Mouse (Mus musculus) mature B cell (primary cell): ENCODE data around the gene Ccr1l1.
"Not testable (repeated sequence)": the region's sequence is repeated elsewhere in the genome, so short reads cannot be mapped to it uniquely, and the experiment has no call there.

Source experiments
- in situ Hi-C: fragments of 300-500 bp; cut with MboI; formaldehyde crosslinking; loops from 2 replicates; pipeline ENCODE4 v1.14.3; 2019

Gene Ccr1l1

DNA sequence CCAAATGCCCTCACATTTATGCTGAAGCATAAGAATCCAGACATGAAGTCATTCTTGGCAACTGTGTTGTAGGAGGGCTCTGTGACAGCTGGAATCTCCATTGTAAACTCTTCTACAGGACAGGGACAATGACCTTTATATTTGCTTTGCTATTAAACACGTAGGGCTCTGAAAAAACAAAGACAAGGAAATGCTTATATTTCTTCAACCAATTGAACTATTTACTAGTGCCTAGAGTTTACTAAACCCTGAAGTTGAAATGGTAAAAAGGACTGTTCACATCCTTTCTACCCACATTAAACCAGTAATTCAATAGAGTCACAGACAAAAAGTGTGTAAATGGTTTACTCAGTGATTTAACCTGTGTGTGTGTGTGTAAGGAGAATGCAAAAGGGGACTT is at the start of gene Ccr1l1:
Gene Ccr1l1, minus strand, starts transcription at position 101 of the 400 bp plus-strand sequence.
- in situ Hi-C loops, result no loop called here

DNA sequence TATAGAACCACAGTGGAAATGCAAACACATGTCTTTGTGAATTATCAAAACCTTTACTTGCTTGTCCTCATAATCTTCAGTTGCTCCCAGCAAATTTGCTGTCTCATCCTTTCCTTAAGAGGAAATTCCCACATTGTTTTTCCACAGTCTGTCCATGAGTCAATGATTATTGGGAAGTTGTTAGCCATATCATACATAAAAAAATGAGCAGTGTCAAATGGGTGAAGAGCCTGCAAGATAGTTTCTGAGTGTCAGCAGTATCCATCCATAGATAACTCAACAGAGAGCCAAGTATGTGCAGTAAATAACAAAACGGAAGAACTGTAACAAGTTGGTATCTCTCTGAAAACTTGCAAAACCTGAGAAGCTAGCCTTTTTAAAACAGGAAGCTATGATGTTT is 43.5 kb upstream of the Ccr1l1 start, which contains the start of gene Ccr3:
Gene Ccr3, plus strand, starts transcription at position 301 of the 400 bp plus-strand sequence.
- in situ Hi-C loops, result no loop called here

DNA sequence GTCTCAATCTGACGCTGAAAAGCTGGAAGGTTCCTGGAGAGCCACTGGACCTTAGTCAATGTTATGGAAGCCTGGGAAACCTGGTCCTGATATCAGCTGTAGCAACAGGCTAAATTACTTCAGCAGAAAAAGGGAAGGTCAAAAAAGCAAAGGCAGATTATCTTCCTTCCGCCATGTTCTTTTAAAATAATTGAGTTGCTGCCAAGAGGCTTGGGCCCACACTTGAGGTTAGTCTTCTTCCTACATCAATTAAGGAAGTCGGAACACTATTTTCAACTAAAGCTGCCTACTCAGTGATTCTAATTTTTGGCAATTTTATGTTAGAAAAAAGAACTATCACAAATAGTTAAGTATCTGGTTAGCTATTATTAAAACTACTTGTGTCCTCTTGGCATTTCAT is 41.7 kb upstream of the Ccr1l1 start:
- in situ Hi-C loops, result no loop called here

DNA sequence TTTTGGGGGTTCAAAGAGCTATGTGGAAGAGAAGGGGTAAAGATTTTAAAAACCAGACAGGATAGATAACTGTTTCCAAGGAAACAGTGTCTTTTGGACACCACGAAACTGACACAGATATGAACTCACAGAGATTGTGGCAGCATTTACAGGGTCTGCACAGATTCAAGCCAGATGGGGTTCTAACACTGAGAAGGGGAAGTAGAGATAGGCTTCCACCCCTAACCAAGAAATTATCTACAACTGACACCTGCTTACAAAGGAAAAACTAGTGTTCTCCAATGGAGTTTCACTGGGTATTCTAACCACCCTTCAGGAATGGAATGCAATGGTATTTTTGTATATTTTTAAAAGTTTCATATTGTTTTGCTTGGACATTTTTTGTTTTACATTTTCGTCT is 37.8 kb upstream of the Ccr1l1 start:
- in situ Hi-C loops, result no loop called here

DNA sequence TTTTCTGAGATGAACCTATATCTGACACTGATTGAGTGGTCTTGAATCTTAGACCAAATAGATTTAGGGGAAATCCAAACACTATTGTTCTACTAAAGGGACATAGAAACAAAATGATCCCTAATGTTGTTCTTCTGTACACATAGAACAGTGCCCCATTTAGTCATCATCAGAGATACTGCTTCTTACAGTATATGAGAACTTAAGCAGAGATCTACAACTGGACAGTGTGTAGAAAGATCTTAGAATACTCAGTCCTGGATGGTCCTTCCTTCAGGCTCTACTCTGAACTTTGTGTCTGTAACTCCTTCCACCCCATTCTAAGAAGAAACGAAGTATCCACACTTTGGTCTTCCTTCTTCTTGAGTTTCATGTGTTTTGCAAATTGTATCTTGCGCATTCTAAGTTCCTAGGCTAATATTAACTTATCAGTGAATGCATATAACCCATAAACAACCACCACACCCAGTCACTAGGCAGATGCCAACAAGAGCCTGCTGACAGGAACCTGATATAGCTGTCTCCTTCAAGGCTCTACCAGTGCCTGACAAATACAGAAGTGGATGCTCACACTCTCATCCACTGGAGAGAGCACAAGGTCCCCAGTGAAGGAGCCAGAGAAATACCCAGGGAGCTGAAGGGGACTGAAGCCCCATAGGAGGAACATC is 36.9 kb upstream of the Ccr1l1 start:
- in situ Hi-C loops, result no loop called here

DNA sequence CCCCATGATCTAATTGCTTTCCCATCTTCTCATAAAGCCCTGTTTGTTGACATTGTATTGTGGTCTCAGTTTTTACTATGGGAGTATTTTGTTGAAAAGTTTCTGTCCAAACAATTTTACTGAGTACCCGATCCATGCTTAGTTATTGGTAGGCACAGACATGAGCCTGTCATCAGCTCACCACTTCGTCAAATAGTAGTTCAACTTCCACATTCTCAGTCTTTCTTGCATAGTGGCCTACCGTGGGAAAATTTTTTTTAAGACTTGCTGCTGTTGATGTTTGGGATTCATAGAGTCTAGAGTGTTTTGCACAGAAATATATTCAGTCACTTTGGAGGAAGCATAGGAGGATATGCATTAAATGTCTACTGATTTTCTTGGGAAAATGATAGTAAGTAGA is 35.1 kb upstream of the Ccr1l1 start:
- in situ Hi-C loops, result no loop called here

DNA sequence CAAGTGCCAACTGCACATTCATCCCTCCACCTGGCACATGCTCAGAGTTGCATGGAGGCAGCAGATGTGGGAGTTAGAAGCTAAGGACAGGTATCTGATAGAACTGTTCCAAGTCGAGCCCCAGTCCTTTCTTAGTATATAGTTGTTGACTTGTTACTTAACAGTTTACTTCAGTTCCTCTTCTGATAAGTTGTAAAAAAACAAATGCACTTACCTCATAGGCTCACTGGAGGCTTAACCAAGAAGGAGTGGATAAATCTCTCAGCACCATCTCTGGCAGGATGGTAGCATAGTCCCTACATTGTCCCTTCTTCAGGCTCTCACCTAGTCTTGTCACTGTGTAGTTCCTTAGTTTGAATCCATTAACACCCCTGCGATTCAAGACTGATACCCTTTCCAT is 34.5 kb upstream of the Ccr1l1 start:
- in situ Hi-C loops, result no loop called here

DNA sequence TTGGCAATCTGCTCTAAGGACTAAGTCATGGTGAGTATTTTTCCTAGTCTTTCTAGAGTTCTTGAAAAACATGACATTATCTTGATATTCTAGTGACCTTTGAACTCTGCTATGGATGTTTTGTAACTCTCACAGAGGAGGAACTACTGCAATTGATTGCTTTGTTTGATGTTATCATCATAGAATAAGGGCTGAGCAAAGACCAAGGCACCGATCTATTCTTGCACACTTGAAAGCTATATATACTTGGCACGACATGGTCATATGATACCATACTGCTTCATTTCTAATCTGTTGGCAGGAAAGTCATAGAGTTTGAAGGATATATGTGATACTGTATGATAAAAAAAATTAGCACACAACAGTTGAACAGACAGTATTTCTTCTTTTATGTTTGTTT is 21.6 kb upstream of the Ccr1l1 start:
- in situ Hi-C loops, result no loop called here

DNA sequence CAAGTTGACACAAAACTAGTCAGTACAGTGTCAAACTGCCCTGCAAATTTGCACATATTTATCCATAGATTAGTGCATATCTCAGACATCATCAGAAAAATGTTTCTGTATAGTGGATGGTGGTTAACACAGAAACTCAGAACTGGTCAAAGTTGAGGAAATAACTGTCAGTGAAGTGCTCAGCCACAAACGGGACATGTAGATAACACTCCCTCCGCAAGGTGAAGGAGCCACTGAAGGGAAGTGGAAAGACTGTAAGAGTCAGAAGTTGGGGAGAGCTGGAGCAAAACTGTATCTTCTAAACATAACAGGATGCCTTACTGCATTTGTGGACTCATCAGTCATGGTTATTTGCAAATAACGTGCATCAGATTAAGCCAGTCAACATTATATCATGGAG is 19.5 kb upstream of the Ccr1l1 start:
- in situ Hi-C loops, result no loop called here

DNA sequence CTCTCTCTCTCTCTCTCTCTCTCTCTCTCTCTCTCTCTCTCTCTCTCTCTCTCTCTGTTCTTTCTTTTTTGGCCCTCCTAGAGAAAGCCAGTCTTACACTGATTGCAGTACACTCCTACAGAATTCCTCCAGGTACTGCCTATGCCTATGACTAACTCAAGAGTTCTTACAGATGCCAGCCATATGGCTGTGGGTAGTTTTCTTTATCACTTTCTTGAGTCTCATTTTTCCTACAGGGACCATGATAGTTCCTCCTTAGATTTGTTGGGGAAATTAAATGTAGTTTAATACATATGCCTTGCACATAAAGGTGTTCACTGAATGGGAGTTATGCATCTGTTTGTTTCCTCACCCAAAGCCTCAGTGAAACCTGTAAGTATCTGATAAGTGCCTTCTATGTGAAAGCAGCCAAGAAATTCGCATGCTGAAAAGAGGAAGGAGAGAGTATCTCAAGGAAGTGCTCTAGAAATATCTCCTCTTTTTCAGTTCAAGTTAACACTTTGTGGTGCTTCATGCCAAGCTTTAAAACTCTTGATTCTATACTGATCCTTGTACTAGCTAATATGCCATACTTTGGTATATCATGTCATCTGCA is 13.2 kb upstream of the Ccr1l1 start:
- in situ Hi-C loops, result no loop called here

DNA sequence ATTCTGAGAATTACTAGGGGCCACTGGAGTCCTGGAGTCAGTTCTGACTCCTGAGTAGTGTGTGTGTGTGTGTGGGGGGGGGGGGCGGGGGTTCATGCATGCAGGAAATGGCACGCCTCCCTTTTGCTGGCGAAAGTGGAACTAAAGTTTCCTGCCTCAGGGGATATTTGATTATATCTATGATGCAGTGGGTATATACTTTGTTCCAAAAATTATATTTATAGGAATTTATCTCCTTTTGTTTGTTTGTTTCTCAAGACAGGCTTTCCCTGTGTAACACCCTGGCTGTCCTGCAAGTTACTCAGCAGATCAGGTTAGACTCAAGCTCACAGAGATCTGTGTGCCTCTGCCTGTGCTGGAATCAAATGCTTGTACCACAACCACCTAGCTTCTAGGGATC is 11.5 kb upstream of the Ccr1l1 start:
- in situ Hi-C loops, result no loop called here

DNA sequence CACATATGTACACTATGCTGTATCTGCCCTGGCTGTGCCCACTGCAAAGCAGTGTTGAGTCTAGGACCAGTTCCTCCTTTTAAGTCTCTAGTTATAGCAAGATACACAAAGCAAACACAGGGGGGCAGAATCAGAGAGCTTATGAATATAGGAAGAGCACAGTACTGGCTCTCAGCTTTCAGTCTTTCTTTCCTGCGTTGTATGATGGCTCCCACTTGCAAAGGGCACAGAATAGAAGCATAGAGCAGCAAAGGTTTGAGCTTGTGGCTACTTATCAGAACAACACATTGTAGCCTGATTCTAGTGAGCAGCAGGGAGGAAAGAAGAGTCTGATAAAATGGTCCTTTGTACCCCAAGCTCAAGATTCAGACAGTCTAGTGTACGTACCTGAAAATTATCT is 8.0 kb upstream of the Ccr1l1 start:
- in situ Hi-C loops, result no loop called here

DNA sequence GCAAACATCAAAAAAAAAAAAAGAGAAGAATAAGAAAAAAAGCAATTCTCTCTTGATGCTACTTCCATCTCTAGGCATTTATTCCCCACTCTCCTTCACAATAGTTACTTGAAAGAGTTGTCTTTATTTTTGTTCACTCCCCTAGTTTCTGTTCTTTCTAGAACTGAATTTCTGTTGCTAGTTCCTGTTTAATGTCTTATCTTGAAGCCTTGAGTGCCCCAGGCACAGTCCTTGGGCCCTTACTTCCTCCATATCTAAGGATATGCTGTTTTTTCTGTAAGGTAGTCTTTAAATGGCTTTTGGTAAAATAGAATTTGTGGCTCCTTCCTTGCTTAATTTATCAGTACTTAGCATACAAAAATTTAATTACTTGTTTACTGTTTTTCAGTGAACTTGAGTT is 6.7 kb upstream of the Ccr1l1 start:
- in situ Hi-C loops, result no loop called here

DNA sequence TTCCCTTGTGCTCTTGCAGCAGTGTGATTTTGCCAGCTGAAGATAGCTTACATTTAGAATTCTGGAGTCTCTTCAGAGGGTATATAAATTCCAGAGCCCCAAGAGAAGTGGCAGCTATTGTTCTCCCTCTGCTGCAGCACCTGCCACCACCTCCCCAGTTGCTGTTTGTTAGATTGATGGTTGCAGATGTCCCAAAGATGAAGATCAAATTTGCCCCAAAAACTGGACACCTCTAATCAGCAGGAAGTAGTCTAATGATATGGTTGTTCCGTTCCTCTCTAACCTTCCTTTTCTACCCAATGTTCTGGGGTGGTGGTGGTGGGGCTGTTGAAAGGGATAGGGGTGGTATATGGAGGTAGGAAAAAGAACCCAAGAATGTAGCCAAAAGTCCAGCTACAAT is 4.5 kb upstream of the Ccr1l1 start:
- in situ Hi-C loops, result no loop called here

DNA sequence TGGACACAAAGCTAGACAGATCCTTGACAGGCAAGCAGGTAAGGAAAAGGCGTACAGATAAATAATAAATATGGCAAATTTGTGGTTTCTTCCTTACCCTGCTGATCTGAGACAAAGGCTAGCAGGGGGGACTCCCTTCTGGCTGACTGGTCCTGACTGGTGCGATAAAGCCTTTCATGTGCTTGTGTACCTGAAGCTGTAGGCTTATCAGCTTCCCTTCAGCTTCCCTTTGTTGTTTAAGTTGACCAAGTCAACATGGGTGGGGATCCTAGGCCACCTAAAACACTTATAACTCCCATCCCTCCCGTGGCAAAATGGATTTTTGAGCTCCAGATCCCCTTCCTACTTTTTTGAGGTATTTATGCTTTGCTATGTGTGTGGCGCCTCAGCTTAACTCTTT is 3.7 kb upstream of the Ccr1l1 start:
- in situ Hi-C loops, result no loop called here

DNA sequence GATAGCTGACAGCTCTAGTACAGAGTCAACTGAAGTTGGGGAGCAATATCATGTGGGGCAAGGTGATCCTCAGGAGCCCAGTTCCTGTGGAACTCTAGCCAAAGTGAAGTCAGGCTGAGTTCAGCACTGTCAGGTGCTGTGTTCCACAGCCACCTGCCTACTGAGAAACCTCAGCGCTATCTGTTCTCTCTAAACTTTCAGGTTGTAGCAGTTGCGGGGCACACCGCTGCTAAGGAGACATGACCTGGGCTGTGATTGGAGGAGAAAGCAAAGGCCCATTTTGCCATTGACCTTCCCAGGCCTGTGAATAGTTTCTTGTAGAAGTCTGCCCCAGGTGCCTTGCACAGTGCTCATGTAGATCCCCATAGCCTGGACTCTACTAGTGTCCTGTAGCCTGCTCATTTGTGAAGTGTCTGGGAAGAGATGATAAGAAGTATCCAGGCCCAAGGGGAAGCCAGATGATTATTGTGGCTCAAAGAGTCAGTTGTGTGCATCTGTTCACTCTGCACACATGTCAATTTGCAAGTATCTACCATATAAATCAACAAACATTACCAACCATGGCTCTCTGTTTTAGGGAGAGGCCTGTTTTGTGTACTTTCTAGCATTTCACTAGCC is 2.8 kb upstream of the Ccr1l1 start:
- in situ Hi-C loops, result not testable (repeated sequence)

DNA sequence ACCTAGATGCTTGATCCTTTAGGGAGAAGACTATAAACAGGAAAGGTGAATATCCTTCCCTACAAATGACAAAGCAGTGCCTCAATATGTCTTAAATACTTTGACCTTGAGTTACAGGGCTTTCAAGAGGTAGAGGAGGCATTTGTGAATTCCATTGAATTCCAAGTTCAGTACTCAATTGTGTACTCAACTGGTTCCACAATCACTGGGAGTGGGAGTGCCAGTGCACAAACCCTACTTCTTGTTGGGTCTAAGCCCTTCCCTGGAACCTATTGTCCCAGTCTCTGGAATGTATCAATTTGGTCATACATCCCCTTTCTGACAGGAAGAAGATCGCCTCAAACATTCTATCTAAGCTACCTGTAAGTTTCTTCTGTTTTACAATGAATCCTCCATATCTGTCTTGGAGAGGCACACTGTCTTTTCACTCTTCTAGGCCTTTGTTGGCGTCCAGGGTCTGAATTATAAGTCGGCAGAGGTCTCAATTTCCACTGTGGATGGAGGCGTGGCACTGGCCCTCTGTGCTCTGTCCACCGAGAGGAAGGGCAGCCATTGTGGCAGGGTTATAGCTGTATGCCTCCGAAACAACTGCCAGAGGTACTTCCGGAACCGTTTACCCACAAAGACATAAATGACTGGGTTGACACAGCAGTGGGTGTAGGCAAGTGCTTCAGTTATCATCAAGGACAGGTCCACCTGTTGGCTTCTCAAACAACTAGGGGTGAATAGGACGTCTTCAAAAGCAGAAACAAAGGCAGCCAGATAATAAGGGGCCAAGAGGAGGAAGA is 1.1 kb downstream of the Ccr1l1 start:
- in situ Hi-C loops, result no loop called here

DNA sequence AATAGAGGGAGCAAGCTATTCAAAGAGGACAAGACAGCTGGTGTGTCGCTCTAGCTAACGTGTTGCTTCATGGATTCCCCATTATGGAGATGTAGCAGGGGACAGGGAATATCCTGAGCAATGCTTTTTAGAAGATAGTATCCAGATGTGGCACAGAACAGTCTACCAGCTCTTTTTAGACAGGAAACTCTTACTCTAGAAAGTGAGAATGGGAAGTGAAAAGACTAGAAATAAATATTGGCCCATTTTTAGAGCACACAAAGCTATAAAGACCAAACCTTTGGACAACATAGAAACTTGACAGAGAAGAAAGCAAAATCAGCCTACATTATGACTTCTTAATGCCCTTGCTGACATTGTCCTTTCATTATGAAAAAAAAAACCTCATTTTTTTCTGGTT is 2.6 kb downstream of the Ccr1l1 start:
- in situ Hi-C loops, result no loop called here

DNA sequence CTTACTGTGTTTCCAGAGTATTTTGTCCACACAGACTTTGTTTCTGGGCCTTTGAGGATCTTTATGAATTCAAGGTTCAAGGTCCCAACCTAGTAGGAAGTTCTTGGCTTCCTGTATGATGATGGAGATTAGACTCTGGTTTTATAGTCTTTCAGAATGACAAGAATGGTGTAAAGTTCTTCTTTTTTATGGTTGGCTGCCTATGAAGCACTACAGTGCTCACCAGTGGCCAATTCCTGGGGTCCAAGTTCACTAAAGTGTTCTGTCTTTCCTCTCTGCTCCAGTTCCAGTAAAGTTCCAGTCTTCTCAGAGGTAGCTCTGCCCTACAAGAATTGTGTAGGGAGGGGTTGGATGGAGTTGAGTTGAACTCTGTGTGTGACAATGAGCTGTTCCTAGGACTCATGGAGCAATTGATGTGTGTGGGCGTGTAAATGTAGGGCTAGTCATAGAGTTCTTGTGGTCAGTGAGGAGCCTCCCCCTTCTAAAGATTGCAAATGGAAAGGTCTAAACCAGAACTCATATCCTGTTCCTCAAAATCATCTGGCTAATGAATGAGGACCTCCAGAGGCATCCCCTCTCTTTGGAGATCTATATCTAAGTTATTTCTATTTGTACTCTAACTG is 9.8 kb downstream of the Ccr1l1 start, which contains the start of gene Ccr1:
Gene Ccr1, minus strand, starts transcription at position 403 of the 623 bp plus-strand sequence.
- in situ Hi-C loops, result no loop called here

DNA sequence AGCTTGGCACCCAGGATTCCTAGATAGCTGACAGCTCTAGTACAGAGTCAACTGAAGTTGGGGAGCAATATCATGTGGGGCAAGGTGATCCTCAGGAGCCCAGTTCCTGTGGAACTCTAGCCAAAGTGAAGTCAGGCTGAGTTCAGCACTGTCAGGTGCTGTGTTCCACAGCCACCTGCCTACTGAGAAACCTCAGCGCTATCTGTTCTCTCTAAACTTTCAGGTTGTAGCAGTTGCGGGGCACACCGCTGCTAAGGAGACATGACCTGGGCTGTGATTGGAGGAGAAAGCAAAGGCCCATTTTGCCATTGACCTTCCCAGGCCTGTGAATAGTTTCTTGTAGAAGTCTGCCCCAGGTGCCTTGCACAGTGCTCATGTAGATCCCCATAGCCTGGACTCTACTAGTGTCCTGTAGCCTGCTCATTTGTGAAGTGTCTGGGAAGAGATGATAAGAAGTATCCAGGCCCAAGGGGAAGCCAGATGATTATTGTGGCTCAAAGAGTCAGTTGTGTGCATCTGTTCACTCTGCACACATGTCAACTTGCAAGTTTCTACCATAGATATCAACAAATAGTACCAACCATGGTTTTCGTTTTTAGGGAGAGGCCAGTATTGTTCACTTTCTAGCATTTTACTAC is 11.2 kb downstream of the Ccr1l1 start:
- in situ Hi-C loops, result not testable (repeated sequence)

DNA sequence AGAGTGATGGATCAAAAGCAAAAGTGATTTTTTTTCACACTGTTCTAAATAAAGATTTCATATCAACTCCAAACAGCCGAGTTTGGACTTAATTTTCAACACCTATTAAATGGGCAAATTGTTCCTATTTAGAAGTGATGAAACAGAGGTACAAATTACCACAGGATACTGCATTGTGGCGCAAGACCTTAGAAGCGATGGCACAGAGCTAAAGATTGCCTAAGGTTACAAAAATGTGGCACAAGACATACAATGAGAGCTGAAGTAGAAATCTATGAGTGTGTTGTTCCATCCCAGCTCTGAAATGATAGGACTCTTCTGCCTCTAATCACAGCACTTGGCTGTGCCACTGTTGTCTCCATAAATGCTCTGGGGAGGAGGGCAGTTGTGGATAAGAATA is 13.4 kb downstream of the Ccr1l1 start:
- in situ Hi-C loops, result no loop called here

DNA sequence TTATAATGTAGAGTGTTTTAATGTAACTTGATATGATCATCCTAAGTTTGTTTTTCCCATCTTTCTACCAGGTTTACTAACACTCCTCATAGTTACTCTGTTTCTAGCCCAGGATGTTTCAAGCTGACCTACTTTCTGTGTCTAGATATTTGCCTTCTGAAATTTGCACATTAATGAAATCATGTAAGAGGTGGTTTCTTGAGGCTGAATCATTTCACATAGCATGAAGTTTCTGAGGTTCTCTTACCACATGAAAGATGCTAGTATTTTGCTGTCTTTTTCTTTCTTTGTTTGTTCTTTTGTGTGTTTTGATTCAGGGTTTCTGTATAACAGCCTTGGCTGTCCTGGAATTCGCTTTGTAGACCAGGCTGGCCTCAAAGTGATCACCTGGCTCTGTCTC is 18.0 kb downstream of the Ccr1l1 start:
- in situ Hi-C loops, result no loop called here
